Mouse (Mus musculus) kidney, postnatal 0 days (tissue): ENCODE measurements around the gene Cdk5rap2. TPM values are rescaled to one million over a fixed set of nuclear protein-coding genes. Genes with fewer than 3 reads are reported as not detected.

Experiments
- ATAC-seq: fragments of 200-750 bp; cut with Nextera tagmentation; replicated peaks from 2 replicates; pipeline ENCODE4 v1.8.0; 2017; ENCODE audit warnings: low read depth, moderate number of reproducible peaks, moderate TSS enrichment, moderate library complexity; ENCODE audit not compliant: low FRiP score
- DNase-seq: peaks from one replicate; pipeline ENCODE4 v3.0.0-alpha.2; 2016; ENCODE audit warnings: low spot score
- H3K27ac ChIP-seq: fragments of 300-500 bp; sonication (generic); 2 replicates; pipeline ENCODE4 v1.5.1; 2014; ENCODE audit warnings: mild to moderate bottlenecking
- H3K27me3 ChIP-seq: fragments of 300-500 bp; sonication (generic); 2 replicates; pipeline ENCODE4 v1.6.1; 2014; ENCODE audit warnings: low read length, mixed read lengths; ENCODE audit not compliant: insufficient read depth
- H3K36me3 ChIP-seq: fragments of 300-500 bp; sonication (generic); 2 replicates; pipeline ENCODE4 v1.6.1; 2014; ENCODE audit warnings: low read length, mixed read lengths; ENCODE audit not compliant: insufficient read depth
- H3K4me1 ChIP-seq: fragments of 300-500 bp; sonication (generic); replicated peaks from 2 replicates; pipeline ENCODE4 v1.6.1; 2014; ENCODE audit warnings: antibody characterized with exemption, low read length, mixed read lengths; ENCODE audit not compliant: insufficient read depth
- H3K4me2 ChIP-seq: fragments of 300-500 bp; sonication (generic); 2 replicates; pipeline ENCODE4 v1.6.1; 2014; ENCODE audit warnings: mild to moderate bottlenecking, low read length, moderate library complexity, mixed read lengths
- H3K4me3 ChIP-seq: fragments of 300-500 bp; sonication (generic); replicated peaks from 2 replicates; pipeline ENCODE4 v1.5.1; 2014; ENCODE audit warnings: low read depth, low read length
- H3K9ac ChIP-seq: fragments of 300-500 bp; sonication (generic); 2 replicates; pipeline ENCODE4 v1.6.1; 2014; ENCODE audit warnings: low read depth, low read length
- H3K9me3 ChIP-seq: fragments of 300-500 bp; sonication (generic); replicated peaks from 2 replicates; pipeline ENCODE4 v1.6.1; 2016; ENCODE audit warnings: low read length, inconsistent platforms, mixed read lengths
- CTCF ChIP-seq: IDR thresholded peaks from 2 replicates; pipeline ENCODE4 v1.5.1; 2016; ENCODE audit warnings: antibody characterized with exemption, low read depth, mild to moderate bottlenecking, moderate library complexity
- WGBS: fragments of 180-500 bp; shearing (Covaris S2); extraction: QIAGEN DNeasy Blood & Tissue Kit; methylation state at CpG from one replicate; pipeline ENCODE4 v1.1.7; 2014; 5-methylcytosine and 5-hydroxymethylcytosine counted together
- polyA plus RNA-seq: library from polyadenylated mRNA; unstranded; fragments of >200 nt; fragmentation: Nextera tagmentation; extraction: Ambion mirVana; gene quantifications from 2 replicates; pipeline ENCODE4 v1.2.1, GENCODE M21; 2015

Gene Cdk5rap2
- polyA plus RNA-seq, 1 experiment from 2014 or later: 8.9 TPM

- WGBS: 91% methylated on average over 2 of the region's 2 CpGs
- Histone ChIP-seq H3K36me3 (no peaks in the 10 kb centered on the region), H3K4me1 (no peaks in the 10 kb centered on the region), H3K4me3 (no peak overlapping the region), H3K9me3 (no peaks in the 10 kb centered on the region), H3K27me3 (no peaks in the 10 kb centered on the region), H3K4me2 (no peak overlapping the region), H3K9ac (no peak overlapping the region), H3K27ac (no peak overlapping the region)
- TF ChIP-seq CTCF: no peak
- DNase-seq: no peak
- no peak for ATAC-seq
Measured at GRCm38 (mm10) chr4:70185971-70186370, 224.3 kb downstream of the Cdk5rap2 start.

Other genes starting within 250 kb of the Cdk5rap2 start
- 11.9 and 13.4 TPM in 2 replicates for gene Megf9, start 124.6 kb upstream of the Cdk5rap2 start, polyA plus RNA-seq